Mouse (Mus musculus): ENCODE results near the gene D630045J12Rik. TPM values are rescaled to one million over a fixed set of nuclear protein-coding genes. Genes with fewer than 3 reads are reported as not detected.

The D630045J12Rik gene
- polyA plus RNA-seq (2014; fragmentation: Illumina TruSeq; extraction: RNeasy Lipid Tissue Mini Kit (QIAGEN cat#74804)) = 6.3 TPM

DNA sequence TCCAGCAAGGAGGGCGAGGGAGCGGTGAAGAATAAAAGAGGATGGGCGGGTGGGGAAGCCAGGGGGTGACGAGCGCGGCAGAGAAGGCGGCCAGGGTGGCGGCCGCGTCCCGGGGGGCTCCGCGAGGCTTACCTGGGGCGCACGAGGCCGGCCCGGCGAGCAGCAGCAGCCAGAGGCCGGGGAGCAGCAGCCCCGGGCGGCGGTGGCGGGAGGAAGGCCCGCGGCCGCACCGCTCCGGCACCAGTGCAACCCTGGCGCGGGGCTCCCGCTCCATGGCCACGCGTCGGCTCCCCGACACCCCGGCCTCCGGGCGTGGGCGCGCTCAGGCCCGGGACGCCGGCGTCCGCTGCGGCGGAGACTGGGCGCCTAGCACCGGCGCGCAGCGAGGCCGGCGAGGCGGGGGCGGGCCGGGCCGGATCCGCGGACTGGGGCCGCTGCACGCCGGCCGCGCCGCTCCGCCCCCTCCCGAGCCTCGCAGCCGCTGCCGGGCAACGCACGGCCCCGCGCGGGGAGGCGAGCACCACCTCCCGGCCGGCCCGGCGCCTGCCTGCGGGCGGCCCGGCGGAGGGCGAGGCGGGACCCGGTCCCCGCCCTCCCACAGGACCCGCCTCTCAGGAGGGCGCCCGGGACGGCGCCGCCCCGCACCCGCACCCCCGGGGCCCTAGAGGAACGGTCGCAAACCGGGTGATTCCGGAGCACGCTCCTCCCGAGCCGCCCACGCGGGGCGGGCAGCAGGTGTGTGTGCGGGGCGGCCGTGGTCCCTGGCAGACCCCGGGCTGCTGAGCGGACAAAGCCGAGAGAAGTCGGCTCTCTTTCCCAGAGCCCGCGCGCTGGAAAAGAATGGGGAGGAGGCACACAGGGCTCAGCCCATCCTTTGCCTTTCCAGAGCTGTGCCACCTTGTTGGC lies at the start of gene D630045J12Rik:
Gene D630045J12Rik (minus strand): TSS at position 274 of the 906 bp plus-strand sequence.

DNA sequence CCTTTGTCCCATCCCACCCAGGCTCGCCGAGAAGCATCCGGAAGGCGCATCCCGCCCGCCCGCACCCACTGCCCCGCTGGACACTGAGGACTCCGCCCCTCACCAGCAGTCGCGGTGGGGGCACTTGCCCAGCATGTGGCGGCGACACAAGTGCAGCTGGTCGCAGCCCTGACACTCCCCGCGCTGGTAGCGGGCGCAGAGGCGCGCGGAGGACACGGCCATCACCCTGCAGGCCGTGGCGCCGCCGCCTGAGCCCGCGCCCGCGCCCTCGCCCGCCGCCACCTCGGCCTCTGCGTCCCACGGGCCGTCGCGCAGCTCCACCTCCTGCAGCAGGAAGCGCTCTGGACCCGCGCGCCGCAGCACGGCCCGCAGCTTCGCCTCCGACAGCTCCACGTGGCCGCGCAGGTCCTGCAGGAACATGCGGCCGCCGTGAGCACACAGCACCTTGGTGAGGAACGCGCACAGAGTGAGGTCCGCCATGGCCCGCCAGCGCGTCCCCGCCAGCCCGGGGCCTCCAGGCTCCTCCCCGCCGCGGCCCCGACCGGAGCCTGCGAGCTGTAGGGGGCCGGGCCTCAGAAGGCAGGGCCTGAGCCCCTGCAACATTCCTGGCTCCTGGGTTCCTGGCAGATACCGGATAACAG lies 45.1 kb upstream of the D630045J12Rik start, which contains the start of gene Zc3hav1l:
Gene Zc3hav1l (minus strand): TSS at position 499 of the 641 bp plus-strand sequence.

DNA sequence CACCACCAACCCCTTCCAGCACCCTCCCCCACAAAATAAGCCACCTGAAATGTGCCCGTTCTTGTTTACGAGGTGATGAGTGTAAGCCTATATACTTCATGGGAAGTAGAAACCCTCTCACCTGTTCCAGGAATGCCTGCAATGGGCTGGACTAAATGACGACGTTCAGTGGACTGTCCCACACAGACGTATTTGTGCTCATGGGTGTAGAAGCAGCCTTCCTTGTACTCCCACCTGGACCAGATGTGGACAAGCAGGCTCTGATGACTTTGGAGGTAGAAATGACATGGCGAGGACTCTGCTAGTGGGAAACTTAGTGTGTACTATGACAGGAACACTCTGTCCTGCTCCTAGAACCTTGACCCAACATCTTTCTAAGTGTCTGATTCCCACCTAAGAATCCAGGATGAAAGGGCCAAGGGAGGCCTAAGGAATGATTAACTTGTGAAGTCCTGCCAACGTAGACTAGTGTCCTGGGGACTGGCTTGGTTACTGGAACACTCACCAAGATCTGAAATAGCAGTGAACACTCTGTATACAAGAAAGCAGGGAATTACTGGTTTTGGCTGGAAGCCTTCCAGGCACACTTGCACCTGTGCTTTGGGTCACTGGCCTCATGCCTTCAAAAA lies 129.5 kb downstream of the D630045J12Rik start, which contains the start of gene Atp6v0a4:
Gene Atp6v0a4 (minus strand): TSS at position 380 of the 629 bp plus-strand sequence.

DNA sequence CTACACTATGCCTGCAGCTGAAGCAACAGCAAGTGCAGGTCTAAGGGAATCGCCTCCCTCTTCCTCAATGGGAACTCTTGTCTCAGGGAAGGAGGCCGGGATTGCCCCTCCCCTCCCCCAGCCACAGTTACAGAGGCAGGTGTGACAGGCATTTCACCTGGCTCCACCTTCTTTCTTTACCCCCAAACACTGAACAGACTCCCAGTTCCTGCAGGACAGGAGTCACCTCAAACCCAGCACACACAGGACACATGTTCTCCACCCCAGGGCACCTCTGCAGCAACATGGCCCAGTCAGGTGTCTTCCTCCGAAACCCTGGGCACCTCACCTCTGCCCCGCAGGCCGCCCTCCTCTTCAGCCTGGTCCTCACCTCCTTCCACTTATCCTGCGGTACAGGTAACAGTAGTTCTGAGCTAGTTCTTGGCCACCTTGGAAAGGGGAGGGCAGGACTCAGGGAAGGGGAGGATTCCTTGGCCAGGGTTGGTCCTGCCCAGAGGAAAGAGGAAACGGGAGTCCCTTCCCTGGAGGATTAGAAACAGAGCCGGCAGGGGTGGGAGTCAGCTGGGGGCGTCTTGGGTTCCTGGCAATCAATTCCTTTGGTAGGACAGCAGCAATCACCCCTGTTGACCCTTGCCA lies 144.5 kb downstream of the D630045J12Rik start, which contains the start of gene Tmem213:
Gene Tmem213 (plus strand): TSS at position 96 of the 636 bp plus-strand sequence.

Other genes with a start within 250 kb of the D630045J12Rik start
- 1.00 TPM for gene Svopl, start 207.0 kb downstream of the D630045J12Rik start, polyA plus RNA-seq (2014; fragmentation: Illumina TruSeq; extraction: RNeasy Lipid Tissue Mini Kit (QIAGEN cat#74804))
- not detected for gene Tmem213, start 144.8 kb downstream of the D630045J12Rik start, polyA plus RNA-seq (2014; fragmentation: Illumina TruSeq; extraction: RNeasy Lipid Tissue Mini Kit (QIAGEN cat#74804))
- gene Atp6v0a4, start 129.4 kb downstream of the D630045J12Rik start, polyA plus RNA-seq (2014; fragmentation: Illumina TruSeq; extraction: RNeasy Lipid Tissue Mini Kit (QIAGEN cat#74804)) = 0.97 TPM
- 26.5 TPM for gene Zc3hav1l, start 45.2 kb upstream of the D630045J12Rik start, polyA plus RNA-seq (2014; fragmentation: Illumina TruSeq; extraction: RNeasy Lipid Tissue Mini Kit (QIAGEN cat#74804))
- 124 TPM for gene Zc3hav1, start 100.6 kb upstream of the D630045J12Rik start, polyA plus RNA-seq (2014; fragmentation: Illumina TruSeq; extraction: RNeasy Lipid Tissue Mini Kit (QIAGEN cat#74804))
- 11.3 TPM for gene Ttc26, start 127.5 kb upstream of the D630045J12Rik start, polyA plus RNA-seq (2014; fragmentation: Illumina TruSeq; extraction: RNeasy Lipid Tissue Mini Kit (QIAGEN cat#74804))
- 78.4 TPM for gene Ubn2, start 179.9 kb upstream of the D630045J12Rik start, polyA plus RNA-seq (2014; fragmentation: Illumina TruSeq; extraction: RNeasy Lipid Tissue Mini Kit (QIAGEN cat#74804))

Measured in ovary, adult 10 weeks (tissue).